Mouse (Mus musculus) intestine, postnatal 0 days (tissue): ENCODE results near the gene Mutyh. TPM values are rescaled to one million over a fixed set of nuclear protein-coding genes. Genes with fewer than 3 reads are reported as not detected.
"Not testable (repeated sequence)": the region's sequence is repeated elsewhere in the genome, so short reads cannot be mapped to it uniquely, and the experiment has no call there.

Experiments used
- ATAC-seq: fragments of 200-750 bp; cut with Nextera tagmentation; 2 replicates; pipeline ENCODE4 v1.8.0; 2017; ENCODE audit warnings: mild to moderate bottlenecking, moderate TSS enrichment, moderate library complexity
- H3K27ac ChIP-seq: fragments of 300-500 bp; sonication (generic); 2 replicates; pipeline ENCODE4 v1.5.1; 2014; ENCODE audit warnings: mild to moderate bottlenecking, low read depth, low read length, moderate library complexity
- H3K27me3 ChIP-seq: fragments of 300-500 bp; sonication (generic); replicated peaks from 2 replicates; pipeline ENCODE4 v1.6.1; 2014; ENCODE audit warnings: low read length, mixed read lengths; ENCODE audit not compliant: control insufficient read depth, insufficient read depth
- H3K36me3 ChIP-seq: fragments of 300-500 bp; sonication (generic); 2 replicates; pipeline ENCODE4 v1.6.1; 2014; ENCODE audit warnings: mild to moderate bottlenecking, moderate library complexity; ENCODE audit not compliant: control insufficient read depth, insufficient read depth
- H3K4me1 ChIP-seq: fragments of 300-500 bp; sonication (generic); replicated peaks from 2 replicates; pipeline ENCODE4 v1.6.1; 2014; ENCODE audit warnings: antibody characterized with exemption, low read length, mixed read lengths; ENCODE audit not compliant: control insufficient read depth, insufficient read depth
- H3K4me2 ChIP-seq: fragments of 300-500 bp; sonication (generic); replicated peaks from 2 replicates; pipeline ENCODE4 v1.6.1; 2014; ENCODE audit warnings: low read depth, mild to moderate bottlenecking, moderate library complexity
- H3K4me3 ChIP-seq: fragments of 300-500 bp; sonication (generic); 2 replicates; pipeline ENCODE4 v1.5.1; 2014; ENCODE audit warnings: low read depth, low read length
- H3K9ac ChIP-seq: fragments of 300-500 bp; sonication (generic); 2 replicates; pipeline ENCODE4 v1.6.1; 2014; ENCODE audit warnings: mild to moderate bottlenecking, low read depth, low read length
- H3K9me3 ChIP-seq: fragments of 300-500 bp; sonication (generic); 2 replicates; pipeline ENCODE4 v1.6.1; 2016; ENCODE audit warnings: mixed run types; ENCODE audit not compliant: control insufficient read depth
- CTCF ChIP-seq: sonication (generic); IDR thresholded peaks from 2 replicates; pipeline ENCODE4 v1.5.1; 2016; ENCODE audit warnings: low read depth, mild to moderate bottlenecking, control low read depth, antibody characterized with exemption, moderate library complexity
- WGBS: fragments of 180-500 bp; shearing (Covaris S2); extraction: QIAGEN DNeasy Blood & Tissue Kit; methylation state at CpG from one replicate; pipeline ENCODE4 v1.1.7; 2014; 5-methylcytosine and 5-hydroxymethylcytosine counted together
- polyA plus RNA-seq: library from polyadenylated mRNA; unstranded; fragments of >200 nt; fragmentation: Nextera tagmentation; extraction: Ambion mirVana; gene quantifications from 2 replicates; pipeline ENCODE4 v1.2.1, GENCODE M21; 2015

Mutyh gene
- polyA plus RNA-seq, 1 experiment from 2014 or later: 2.9 TPM

- peak overlapping the region; percentile 55 for H3K4me3 ChIP-seq
- H3K9me3 ChIP-seq: no peaks in the 10 kb centered on the region
- H3K27me3 ChIP-seq: 0 out of 2 replicates have a peak, but pooled peaks cover 6% of the 10 kb centered on the region
- peak overlapping the region; percentile 63 for H3K9ac ChIP-seq
- peak overlapping the region; percentile 78 for H3K27ac ChIP-seq
- H3K4me1 ChIP-seq: no peaks in the 10 kb centered on the region; the same call in 1 of the 2 replicates
- no peaks in the 10 kb centered on the region for H3K36me3 ChIP-seq
- ATAC-seq: peak; percentile 24; the same call in 1 of the 2 replicates
- TF ChIP-seq CTCF: no peak
- H3K4me2 ChIP-seq: peak overlapping the region; percentile 74
- 1% methylated on average over 29 of the region's 29 CpGs for WGBS
Observed at GRCm38 (mm10) chr4:116824541-116825004, 17.1 kb downstream of the Mutyh start.

- ATAC-seq: no peak
- 1% methylated on average over 4 of the region's 4 CpGs for WGBS
Observed at GRCm38 (mm10) chr4:116827819-116828218, 20.3 kb downstream of the Mutyh start.

GRCm38 (mm10) chr4:116829364-116830069 is 22.0 kb downstream of the Mutyh start:
- ATAC-seq: no peak
- Histone ChIP-seq H3K36me3 (no peaks in the 10 kb centered on the region), H3K4me3 (no peak overlapping the region), H3K9me3 (no peaks in the 10 kb centered on the region), H3K27me3 (no peaks in the 10 kb centered on the region), H3K4me1 (no peaks in the 10 kb centered on the region), H3K27ac (no peak overlapping the region), H3K9ac (no peak overlapping the region), H3K4me2 (no peak overlapping the region)
- WGBS: 36% methylated on average over 6 of the region's 6 CpGs
- TF ChIP-seq CTCF: no peak

More at GRCm38 (mm10) chr4:116827819-116828218, 20.3 kb downstream of the Mutyh start:
- Histone ChIP-seq H3K27me3 (no peaks in the 10 kb centered on the region), H3K4me1 (no peaks in the 10 kb centered on the region), H3K27ac (no peak overlapping the region), H3K9ac (no peak overlapping the region), H3K4me3 (no peak overlapping the region), H3K9me3 (no peaks in the 10 kb centered on the region), H3K4me2 (no peak overlapping the region), H3K36me3 (no peaks in the 10 kb centered on the region)
- TF ChIP-seq CTCF: peak; percentile 81

GRCm38 (mm10) chr4:116830070-116830368 is 22.5 kb downstream of the Mutyh start:
- Histone ChIP-seq H3K36me3 (no peaks in the 10 kb centered on the region), H3K27ac (no peak overlapping the region), H3K9ac (no peak overlapping the region), H3K4me3 (no peak overlapping the region), H3K4me1 (no peaks in the 10 kb centered on the region), H3K9me3 (no peaks in the 10 kb centered on the region), H3K27me3 (no peaks in the 10 kb centered on the region), H3K4me2 (no peak overlapping the region)
- 37% methylated on average over 6 of the region's 6 CpGs for WGBS
- no peak for TF ChIP-seq CTCF
- ATAC-seq: no peak

GRCm38 (mm10) chr4:116838999-116839398 is 31.5 kb downstream of the Mutyh start:
- H3K36me3 ChIP-seq: no peaks in the 10 kb centered on the region
- no peak overlapping the region for H3K9ac ChIP-seq
- no peaks in the 10 kb centered on the region for H3K9me3 ChIP-seq
- H3K4me1 ChIP-seq: no peaks in the 10 kb centered on the region; the same call in 1 of the 2 replicates
- TF ChIP-seq CTCF: no peak
- no peak overlapping the region for H3K4me2 ChIP-seq
- ATAC-seq: peak; percentile 56
- H3K27ac ChIP-seq: no peak overlapping the region
- no peak overlapping the region for H3K4me3 ChIP-seq
- WGBS: 17% methylated on average over 2 of the region's 2 CpGs
- H3K27me3 ChIP-seq: no peaks in the 10 kb centered on the region

- 24% methylated on average over 20 of the region's 29 CpGs for WGBS
Observed at GRCm38 (mm10) chr4:116840096-116840495, 32.6 kb downstream of the Mutyh start.

More at GRCm38 (mm10) chr4:116840096-116840495, 32.6 kb downstream of the Mutyh start:
- not testable (repeated sequence) for H3K36me3 ChIP-seq, H3K27ac ChIP-seq, H3K27me3 ChIP-seq, ATAC-seq, H3K4me3 ChIP-seq, H3K9me3 ChIP-seq, H3K4me1 ChIP-seq, H3K9ac ChIP-seq
- H3K4me2 ChIP-seq: peak overlapping the region; percentile 40; the same call in 1 of the 2 replicates
